Mouse (Mus musculus) heart, embryonic 14.5 days (tissue): ENCODE data around the gene Igdcc4. TPM values are rescaled to one million over a fixed set of nuclear protein-coding genes. Genes with fewer than 3 reads are reported as not detected.

Source experiments
- ATAC-seq: fragments of 200-750 bp; cut with Nextera tagmentation; 2 replicates; pipeline ENCODE4 v1.8.0; 2017; ENCODE audit warnings: low read depth, moderate TSS enrichment; ENCODE audit not compliant: insufficient number of reproducible peaks, insufficient read depth, low FRiP score
- H3K27ac ChIP-seq, 2 experiments: fragments of 200-500 bp in 1 of 2; fragments of 300-500 bp in 1 of 2; sonication (generic) in 1 of 2; replicated peaks in 1 of 2; 2 replicates each; pipeline ENCODE4 v1.5.1; 2012 to 2014; ENCODE audit warnings: low read depth in 2 of 2, low read length in 2 of 2, control low read depth in 1 of 2, mild to moderate bottlenecking in 1 of 2, mixed read lengths in 1 of 2; ENCODE audit not compliant: control insufficient read depth in 1 of 2, insufficient read depth in 1 of 2
- H3K27me3 ChIP-seq: fragments of 300-500 bp; sonication (generic); 2 replicates; pipeline ENCODE4 v1.6.1; 2014; ENCODE audit warnings: mild to moderate bottlenecking, low read length, control low read depth; ENCODE audit not compliant: control insufficient read depth, insufficient read depth
- H3K36me3 ChIP-seq: fragments of 300-500 bp; sonication (generic); 2 replicates; pipeline ENCODE4 v1.6.1; 2014; ENCODE audit warnings: mild to moderate bottlenecking, control low read depth, low read length, mixed read lengths; ENCODE audit not compliant: control insufficient read depth, insufficient read depth
- H3K4me1 ChIP-seq, 2 experiments: fragments of 200-500 bp in 1 of 2; fragments of 300-500 bp in 1 of 2; sonication (generic) in 1 of 2; 2 replicates each; pipeline ENCODE4 v1.6.1; 2012 to 2014; ENCODE audit warnings: low read length in 2 of 2, control low read depth in 1 of 2, mixed read lengths in 1 of 2; ENCODE audit not compliant: control insufficient read depth in 2 of 2, insufficient read depth in 2 of 2
- H3K4me2 ChIP-seq: fragments of 300-500 bp; sonication (generic); 2 replicates; pipeline ENCODE4 v1.6.1; 2014; ENCODE audit warnings: mild to moderate bottlenecking, low read length
- H3K4me3 ChIP-seq, 2 experiments: fragments of 200-500 bp in 1 of 2; fragments of 300-500 bp in 1 of 2; sonication (generic) in 1 of 2; 2 replicates each; pipeline ENCODE4 v1.5.1; 2012 to 2014; ENCODE audit warnings: low read length in 2 of 2, mild to moderate bottlenecking in 2 of 2, control low read depth in 1 of 2, low read depth in 1 of 2, moderate library complexity in 1 of 2; ENCODE audit not compliant: control insufficient read depth in 1 of 2, insufficient read depth in 1 of 2
- H3K9ac ChIP-seq: fragments of 300-500 bp; sonication (generic); 2 replicates; pipeline ENCODE4 v1.6.1; 2014; ENCODE audit warnings: mild to moderate bottlenecking, low read length
- H3K9me3 ChIP-seq: fragments of 300-500 bp; sonication (generic); 2 replicates; pipeline ENCODE4 v1.6.1; 2016; ENCODE audit warnings: low read length, control low read depth; ENCODE audit not compliant: control insufficient read depth
- WGBS: fragments of 180-500 bp; shearing (Covaris S2); extraction: QIAGEN DNeasy Blood & Tissue Kit; methylation state at CpG from one replicate; pipeline ENCODE4 v1.1.7; 2014; 5-methylcytosine and 5-hydroxymethylcytosine counted together
- polyA plus RNA-seq: library from polyadenylated mRNA; unstranded; fragments of >200 nt; fragmentation: Nextera tagmentation; extraction: Ambion mirVana; gene quantifications from 2 replicates; pipeline ENCODE4 v1.2.1, GENCODE M21; 2014

Gene Igdcc4
- polyA plus RNA-seq, 1 experiment from 2014 or later = 15.7 TPM

DNA sequence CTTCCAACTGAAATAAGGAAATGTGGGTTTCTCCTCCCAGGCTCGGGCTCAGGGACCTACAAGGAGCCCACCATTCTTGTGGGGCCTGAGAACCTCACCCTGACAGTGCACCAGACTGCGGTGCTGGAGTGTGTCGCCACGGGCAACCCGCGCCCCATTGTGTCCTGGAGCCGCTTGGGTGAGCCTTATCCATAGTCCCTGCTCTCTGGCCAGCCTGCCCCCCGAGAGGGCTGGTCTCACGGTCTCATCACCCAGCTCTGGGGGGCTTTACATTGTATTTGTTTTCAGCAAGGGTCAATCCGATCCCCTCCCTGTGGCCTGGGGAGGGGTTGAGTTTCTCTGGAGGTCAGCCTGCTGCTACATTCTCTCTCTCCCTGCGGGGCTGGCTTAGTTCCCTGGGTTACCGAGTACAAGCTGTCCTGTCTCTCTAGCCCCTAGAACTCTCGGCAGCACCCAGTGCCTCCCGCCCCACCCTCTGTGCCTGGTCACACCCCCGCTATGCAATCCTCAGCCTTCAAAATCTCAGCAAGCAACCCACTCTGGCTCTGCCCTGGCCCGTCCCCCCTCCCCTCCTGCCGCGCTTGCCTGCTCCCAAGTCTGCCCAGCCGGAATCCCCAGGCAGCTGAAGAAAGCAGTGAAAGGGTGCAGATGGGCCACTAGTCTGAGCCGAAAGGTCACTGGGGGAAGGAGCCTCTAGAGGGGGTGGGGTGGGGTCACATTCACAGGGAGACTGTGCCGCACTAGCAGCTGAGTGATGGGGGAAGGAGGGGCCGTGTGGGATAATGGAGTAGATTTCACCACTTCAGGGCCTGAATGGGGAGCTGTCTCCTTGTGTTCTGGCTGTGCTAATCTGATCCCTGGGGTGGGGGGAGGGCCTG, 77.3 kb downstream of the Igdcc4 start:
- Histone ChIP-seq H3K4me2 (peak overlapping the region; percentile 58), H3K27ac (no peak overlapping the region), H3K27me3 (peaks cover 12% of the 10 kb centered on the region; the same call in 1 of the 2 replicates), H3K9me3 (no peaks in the 10 kb centered on the region), H3K4me3 (peak overlapping the region; percentile 17 to 19), H3K9ac (peak overlapping the region; percentile 57), H3K36me3 (no peaks in the 10 kb centered on the region), H3K4me1 (peaks cover 19 to 25% of the 10 kb centered on the region in 2 experiments)
- 7% methylated on average over 22 of the region's 22 CpGs for WGBS
- no peak for ATAC-seq

DNA sequence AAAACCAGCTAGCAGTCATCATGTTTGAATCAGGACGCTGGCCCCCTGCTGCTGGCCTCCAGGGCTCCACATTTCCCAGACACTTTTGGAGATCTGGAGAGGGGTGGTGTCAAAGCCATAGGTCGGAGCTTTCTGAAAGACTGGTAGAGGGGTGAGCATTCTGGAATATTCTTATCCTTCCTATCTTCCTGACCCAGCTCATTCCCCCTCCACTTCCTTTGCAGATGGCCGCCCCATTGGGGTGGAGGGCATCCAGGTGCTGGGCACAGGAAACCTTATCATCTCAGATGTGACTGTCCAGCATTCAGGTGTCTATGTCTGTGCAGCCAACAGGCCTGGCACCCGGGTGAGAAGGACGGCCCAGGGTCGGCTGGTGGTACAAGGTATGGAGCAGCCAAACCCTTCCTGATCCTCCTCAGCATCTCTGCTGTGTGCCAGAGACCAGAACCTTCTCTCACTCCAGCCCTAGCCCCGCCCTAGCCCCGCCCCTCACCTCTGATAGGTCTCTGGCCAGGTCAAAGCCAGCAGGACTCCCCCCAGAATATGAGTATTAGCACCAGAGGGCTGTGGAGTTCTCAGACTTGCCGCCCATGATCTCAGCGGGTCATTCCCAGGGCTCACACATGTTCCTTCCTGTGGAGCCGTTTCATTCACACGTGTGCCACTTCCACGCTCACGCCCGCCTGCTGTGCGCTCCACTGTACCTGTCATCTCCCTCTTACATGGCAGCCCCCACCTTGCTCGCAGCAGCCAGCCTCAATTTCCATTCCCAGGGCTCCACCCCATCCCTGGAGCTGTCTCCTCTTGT, 78.7 kb downstream of the Igdcc4 start:
- 21% methylated on average over 17 of the region's 17 CpGs for WGBS

More for the DNA sequence above, 78.7 kb downstream of the Igdcc4 start:
- Histone ChIP-seq H3K4me1 (peaks cover 19 to 25% of the 10 kb centered on the region in 2 experiments), H3K4me3 (no peak overlapping the region), H3K27me3 (peaks cover 12% of the 10 kb centered on the region; the same call in 1 of the 2 replicates), H3K36me3 (no peaks in the 10 kb centered on the region), H3K9ac (no peak overlapping the region), H3K4me2 (peak overlapping the region; percentile 25), H3K27ac (no peak overlapping the region), H3K9me3 (no peaks in the 10 kb centered on the region)
- no peak for ATAC-seq

Other genes starting within 250 kb of the Igdcc4 start
- 0.05 TPM in 2 replicates for gene Slc24a1, start 149.9 kb upstream of the Igdcc4 start, polyA plus RNA-seq
- gene Ints14, start 140.6 kb upstream of the Igdcc4 start, polyA plus RNA-seq = 39.0 and 41.1 TPM in 2 replicates
- 50.3 and 52.5 TPM in 2 replicates for gene Hacd3, start 79.8 kb upstream of the Igdcc4 start, polyA plus RNA-seq
- gene Dpp8, start 69.1 kb upstream of the Igdcc4 start, polyA plus RNA-seq = 26.4 and 27.9 TPM in 2 replicates
- 0.36 and 0.63 TPM in 2 replicates for gene Igdcc3, start 39.7 kb downstream of the Igdcc4 start, polyA plus RNA-seq
- gene Parp16, start 93.9 kb downstream of the Igdcc4 start, polyA plus RNA-seq = 4.3 and 5.6 TPM in 2 replicates
- not detected in 2 replicates for gene Cilp, start 163.7 kb downstream of the Igdcc4 start, polyA plus RNA-seq
- 49.4 and 52.9 TPM in 2 replicates for gene Clpx, start 192.8 kb downstream of the Igdcc4 start, polyA plus RNA-seq
- gene Pdcd7, start 244.6 kb downstream of the Igdcc4 start, polyA plus RNA-seq = 8.4 and 10.9 TPM in 2 replicates